Mouse (Mus musculus) olfactory bulb, adult 2 months (tissue): ENCODE measurements around the gene Fto.

ENCODE experiments used
- CTCF ChIP-seq: fragments of 200-500 bp; IDR thresholded peaks from 2 replicates; pipeline ENCODE4 v1.5.1; 2012; ENCODE audit warnings: low read depth, mild to moderate bottlenecking, low read length, moderate library complexity; ENCODE audit not compliant: insufficient read depth
- POLR2A ChIP-seq: fragments of 200-500 bp; IDR thresholded peaks from 2 replicates; pipeline ENCODE4 v1.6.1; 2012; ENCODE audit warnings: mild to moderate bottlenecking, low read depth, low read length, moderate library complexity; ENCODE audit not compliant: insufficient read depth

- TF ChIP-seq CTCF: no peak
- no peak for TF ChIP-seq POLR2A
Observed at GRCm38 (mm10) chr8:91490065-91490464, 176.7 kb downstream of the Fto start.
